Mouse (Mus musculus): Measurements from ENCODE around the gene Rab38.

- TF ChIP-seq POLR2A (IDR thresholded peaks at IDR 0.05; ENCODE audit: borderline replicate concordance, extremely low read depth, insufficient read depth, insufficient read length, poor library complexity, severe bottlenecking) (no peak), CTCF (IDR thresholded peaks at IDR 0.05; ENCODE audit: borderline replicate concordance, extremely low read depth, insufficient read depth, insufficient read length) (no peak)
Observed at GRCm38 (mm10) chr7:88467754-88468153, 37.7 kb downstream of the Rab38 start.
